Mouse (Mus musculus): ENCODE measurements around the gene Kif1bp. TPM values are rescaled to one million over a fixed set of nuclear protein-coding genes. Genes with fewer than 3 reads are reported as not detected.

Gene Kif1bp
- polyA plus RNA-seq, 1 experiment from 2014 or later: 62.5 TPM

DNA sequence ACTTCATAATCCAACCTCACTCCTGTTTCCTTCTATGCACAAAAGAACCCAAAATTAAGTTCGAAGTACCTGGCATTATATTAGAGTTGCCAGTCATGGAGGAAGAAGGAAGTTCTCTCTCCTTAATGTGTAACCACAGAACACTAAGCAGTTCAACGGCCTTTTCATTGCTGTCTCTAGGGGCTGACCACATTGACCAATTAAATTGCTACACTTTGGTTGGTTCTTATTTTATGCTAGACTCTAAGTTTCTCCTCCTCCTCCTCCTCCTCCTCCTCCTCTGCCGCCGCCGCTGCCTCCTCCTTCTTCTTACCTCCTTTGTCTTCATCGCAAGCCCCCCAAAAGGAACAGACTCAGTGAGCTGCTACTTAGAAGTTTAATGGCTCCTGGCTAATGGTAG, 66.7 kb downstream of the Kif1bp start:
- DNase-seq (ENCODE audit: low spot score) (no peak), ATAC-seq (ENCODE audit: insufficient read depth, low FRiP score, low TSS enrichment) (no peak)
- H3K4me1 ChIP-seq (ENCODE audit: control insufficient read depth, insufficient read depth, low read length): no peaks in the 10 kb centered on the region
- H3K4me2 ChIP-seq (ENCODE audit: low read depth): no peak overlapping the region
- no peaks in the 10 kb centered on the region for H3K36me3 ChIP-seq (ENCODE audit: control insufficient read depth, insufficient read depth, low read length)
- H3K4me3 ChIP-seq (ENCODE audit: low read depth, low read length): no peak overlapping the region
- H3K9me3 ChIP-seq (ENCODE audit: control insufficient read depth, low read length): no peaks in the 10 kb centered on the region
- no peak overlapping the region for H3K9ac ChIP-seq (ENCODE audit: low read length)
- no peaks in the 10 kb centered on the region for H3K27me3 ChIP-seq (ENCODE audit: control insufficient read depth, insufficient read depth, low read length)
- H3K27ac ChIP-seq (ENCODE audit: low read depth, low read length): no peak overlapping the region
- WGBS: 82% methylated on average over 6 of the region's 6 CpGs

DNA sequence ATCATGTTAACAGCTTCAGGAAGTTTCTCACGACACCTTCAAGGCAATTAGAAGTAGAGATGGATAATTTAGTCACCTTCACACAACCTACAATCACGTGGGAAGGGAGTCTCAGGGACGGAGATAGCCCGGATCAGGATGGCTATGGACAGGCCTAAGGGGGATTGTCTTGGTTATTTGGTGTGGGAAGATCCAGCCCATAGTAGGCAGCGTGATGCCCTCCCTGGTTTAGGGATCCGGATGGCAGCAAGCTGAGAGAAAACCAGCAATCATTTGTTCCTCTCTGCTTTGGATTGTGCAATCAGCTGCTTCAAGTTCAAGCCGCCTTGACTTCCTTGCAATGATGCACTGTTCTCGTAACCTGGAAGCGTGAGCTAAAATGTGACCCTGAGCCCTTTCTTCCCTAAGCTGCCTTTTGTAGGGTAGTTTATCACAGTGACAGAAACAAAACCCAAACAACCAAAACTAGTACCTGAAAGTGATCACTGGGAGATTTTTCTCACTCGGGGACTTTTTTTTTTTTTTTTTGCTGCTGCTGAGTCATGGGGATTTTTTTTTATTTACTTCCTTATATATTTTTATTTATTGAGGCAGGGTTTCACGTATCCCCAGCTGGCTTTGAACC, 69.1 kb downstream of the Kif1bp start:
- Histone ChIP-seq H3K27ac (ENCODE audit: low read depth, low read length) (no peak overlapping the region), H3K4me2 (ENCODE audit: low read depth) (no peak overlapping the region), H3K27me3 (ENCODE audit: control insufficient read depth, insufficient read depth, low read length) (no peaks in the 10 kb centered on the region), H3K4me3 (ENCODE audit: low read depth, low read length) (no peak overlapping the region), H3K9me3 (ENCODE audit: control insufficient read depth, low read length) (no peaks in the 10 kb centered on the region), H3K9ac (ENCODE audit: low read length) (no peak overlapping the region), H3K4me1 (ENCODE audit: control insufficient read depth, insufficient read depth, low read length) (no peaks in the 10 kb centered on the region), H3K36me3 (ENCODE audit: control insufficient read depth, insufficient read depth, low read length) (no peaks in the 10 kb centered on the region)
- 70% methylated on average over 11 of the region's 11 CpGs for WGBS
- ATAC-seq (ENCODE audit: insufficient read depth, low FRiP score, low TSS enrichment): no peak
- no peak for DNase-seq (ENCODE audit: low spot score)

DNA sequence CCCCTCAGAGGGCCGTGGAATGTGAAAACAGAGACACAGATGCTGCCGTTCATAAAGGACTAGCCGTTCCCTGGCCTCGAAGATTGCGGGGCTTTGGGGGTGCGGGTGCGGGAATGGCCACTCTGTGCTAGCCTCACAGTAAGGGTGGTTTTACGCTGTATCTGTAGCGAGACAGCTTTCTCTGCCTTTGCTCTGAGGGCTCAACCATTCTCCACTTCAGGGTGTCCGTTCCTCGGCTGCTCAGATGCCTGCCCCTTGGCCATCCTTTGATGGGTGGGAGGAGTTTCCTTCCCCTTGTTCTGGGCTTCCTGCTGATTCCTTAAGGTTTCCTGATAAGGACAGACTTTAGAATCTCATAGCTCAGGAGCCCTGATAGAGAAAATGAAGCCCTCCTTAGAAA, 69.8 kb downstream of the Kif1bp start:
- Histone ChIP-seq H3K9ac (ENCODE audit: low read length) (no peak overlapping the region), H3K4me3 (ENCODE audit: low read depth, low read length) (no peak overlapping the region), H3K4me1 (ENCODE audit: control insufficient read depth, insufficient read depth, low read length) (no peaks in the 10 kb centered on the region), H3K36me3 (ENCODE audit: control insufficient read depth, insufficient read depth, low read length) (no peaks in the 10 kb centered on the region), H3K4me2 (ENCODE audit: low read depth) (peak overlapping the region; percentile 38), H3K27ac (ENCODE audit: low read depth, low read length) (no peak overlapping the region), H3K27me3 (ENCODE audit: control insufficient read depth, insufficient read depth, low read length) (no peaks in the 10 kb centered on the region), H3K9me3 (ENCODE audit: control insufficient read depth, low read length) (no peaks in the 10 kb centered on the region)
- WGBS: 5% methylated on average over 11 of the region's 11 CpGs
- no peak for DNase-seq (ENCODE audit: low spot score)
- ATAC-seq (ENCODE audit: insufficient read depth, low FRiP score, low TSS enrichment): no peak

DNA sequence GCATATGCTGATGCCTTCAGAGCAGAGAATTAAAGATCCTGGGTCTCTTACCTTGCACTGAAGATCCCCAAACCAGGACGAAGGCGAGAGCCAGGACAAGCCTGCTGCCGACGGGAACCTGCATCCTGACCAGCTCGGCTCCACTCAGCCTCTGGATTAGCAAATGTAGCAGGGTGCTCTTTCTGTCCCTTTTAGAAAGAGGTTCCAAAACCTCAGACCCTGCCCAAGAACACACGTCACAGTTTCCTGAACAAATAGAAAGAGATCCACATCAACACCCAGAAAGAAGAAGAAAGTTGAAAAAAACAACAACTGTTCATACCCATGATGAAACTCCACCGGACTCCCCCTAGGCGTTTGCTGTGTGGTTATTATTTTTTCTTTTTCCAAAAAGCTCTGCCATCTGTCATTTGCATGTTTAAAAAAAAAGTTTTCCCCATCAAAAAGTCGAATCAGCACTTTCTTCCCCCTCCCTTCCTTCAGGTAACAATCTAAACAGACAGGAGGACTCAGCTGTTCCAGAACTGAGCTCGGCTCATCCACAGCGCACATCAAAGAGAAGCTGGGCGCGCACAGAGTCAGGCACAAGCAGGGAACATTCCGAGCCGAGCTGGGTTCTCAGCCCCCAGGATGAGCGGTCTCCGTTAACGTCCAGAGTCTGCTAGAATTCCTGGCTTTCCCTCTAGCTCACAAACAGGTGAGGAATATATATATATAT, 70.5 kb downstream of the Kif1bp start:
- Histone ChIP-seq H3K36me3 (ENCODE audit: control insufficient read depth, insufficient read depth, low read length) (no peaks in the 10 kb centered on the region), H3K27me3 (ENCODE audit: control insufficient read depth, insufficient read depth, low read length) (no peaks in the 10 kb centered on the region), H3K27ac (ENCODE audit: low read depth, low read length) (no peak overlapping the region), H3K9ac (ENCODE audit: low read length) (no peak overlapping the region), H3K4me1 (ENCODE audit: control insufficient read depth, insufficient read depth, low read length) (no peaks in the 10 kb centered on the region), H3K9me3 (ENCODE audit: control insufficient read depth, low read length) (no peaks in the 10 kb centered on the region), H3K4me2 (ENCODE audit: low read depth) (peak overlapping the region; percentile 38), H3K4me3 (ENCODE audit: low read depth, low read length) (no peak overlapping the region)
- WGBS: 18% methylated on average over 18 of the region's 18 CpGs
- ATAC-seq (ENCODE audit: insufficient read depth, low FRiP score, low TSS enrichment) (no peak), DNase-seq (ENCODE audit: low spot score) (no peak)

DNA sequence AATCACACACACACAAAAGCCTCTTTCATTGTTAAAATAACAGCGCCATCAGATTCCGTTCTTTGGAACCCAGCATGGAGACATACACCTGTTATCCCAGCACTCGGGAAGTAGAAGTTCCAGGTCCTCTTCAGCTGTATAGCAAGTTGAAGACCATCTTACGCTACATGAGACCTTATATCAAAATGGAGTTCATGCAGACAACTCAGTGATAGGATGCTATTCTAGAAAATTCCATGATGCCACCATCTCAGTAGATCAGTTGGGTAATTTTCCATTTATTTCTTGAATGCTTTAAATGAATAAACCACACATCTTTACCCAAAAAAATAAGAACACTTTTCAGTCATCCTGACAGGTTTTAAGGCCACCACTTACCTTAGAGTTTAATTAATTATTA, 71.2 kb downstream of the Kif1bp start:
- H3K9ac ChIP-seq (ENCODE audit: low read length): no peak overlapping the region
- H3K9me3 ChIP-seq (ENCODE audit: control insufficient read depth, low read length): no peaks in the 10 kb centered on the region
- no peak overlapping the region for H3K4me3 ChIP-seq (ENCODE audit: low read depth, low read length)
- no peaks in the 10 kb centered on the region for H3K4me1 ChIP-seq (ENCODE audit: control insufficient read depth, insufficient read depth, low read length)
- no peak for DNase-seq (ENCODE audit: low spot score)
- H3K27me3 ChIP-seq (ENCODE audit: control insufficient read depth, insufficient read depth, low read length): no peaks in the 10 kb centered on the region
- 95% methylated on average over 4 of the region's 4 CpGs for WGBS
- H3K27ac ChIP-seq (ENCODE audit: low read depth, low read length): no peak overlapping the region
- ATAC-seq (ENCODE audit: insufficient read depth, low FRiP score, low TSS enrichment): no peak
- no peaks in the 10 kb centered on the region for H3K36me3 ChIP-seq (ENCODE audit: control insufficient read depth, insufficient read depth, low read length)
- H3K4me2 ChIP-seq (ENCODE audit: low read depth): no peak overlapping the region

DNA sequence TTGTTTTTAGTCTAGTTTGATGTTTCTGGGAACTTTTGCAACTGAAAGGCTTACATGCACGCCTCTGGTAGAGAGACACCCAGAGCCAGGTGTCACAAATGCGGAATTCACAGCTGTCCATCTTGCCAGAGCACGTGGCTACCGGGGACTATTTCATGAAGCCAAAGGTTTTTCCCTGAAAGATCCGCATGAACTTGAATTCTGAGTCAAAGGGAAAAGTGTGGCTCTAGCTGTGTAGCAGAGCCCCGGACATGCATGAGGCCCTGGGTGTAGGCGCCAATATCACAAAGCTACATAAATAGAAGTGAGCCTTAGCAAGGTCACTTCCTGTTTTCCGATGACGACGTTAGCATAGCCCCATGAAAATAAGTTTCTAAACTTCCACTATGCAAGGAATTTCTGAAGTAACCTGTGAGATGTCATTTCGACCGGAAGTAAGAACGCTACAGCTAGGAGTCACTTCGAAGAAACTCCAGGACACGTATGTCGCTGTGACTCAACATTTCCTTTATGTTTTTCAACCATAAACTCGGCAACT, 72.2 kb downstream of the Kif1bp start:
- Histone ChIP-seq H3K4me1 (ENCODE audit: control insufficient read depth, insufficient read depth, low read length) (no peaks in the 10 kb centered on the region), H3K36me3 (ENCODE audit: control insufficient read depth, insufficient read depth, low read length) (no peaks in the 10 kb centered on the region), H3K9ac (ENCODE audit: low read length) (no peak overlapping the region), H3K27ac (ENCODE audit: low read depth, low read length) (no peak overlapping the region), H3K4me3 (ENCODE audit: low read depth, low read length) (no peak overlapping the region), H3K4me2 (ENCODE audit: low read depth) (no peak overlapping the region), H3K27me3 (ENCODE audit: control insufficient read depth, insufficient read depth, low read length) (no peaks in the 10 kb centered on the region), H3K9me3 (ENCODE audit: control insufficient read depth, low read length) (no peaks in the 10 kb centered on the region)
- no peak for ATAC-seq (ENCODE audit: insufficient read depth, low FRiP score, low TSS enrichment)
- 86% methylated on average over 17 of the region's 17 CpGs for WGBS
- no peak for DNase-seq (ENCODE audit: low spot score)

DNA sequence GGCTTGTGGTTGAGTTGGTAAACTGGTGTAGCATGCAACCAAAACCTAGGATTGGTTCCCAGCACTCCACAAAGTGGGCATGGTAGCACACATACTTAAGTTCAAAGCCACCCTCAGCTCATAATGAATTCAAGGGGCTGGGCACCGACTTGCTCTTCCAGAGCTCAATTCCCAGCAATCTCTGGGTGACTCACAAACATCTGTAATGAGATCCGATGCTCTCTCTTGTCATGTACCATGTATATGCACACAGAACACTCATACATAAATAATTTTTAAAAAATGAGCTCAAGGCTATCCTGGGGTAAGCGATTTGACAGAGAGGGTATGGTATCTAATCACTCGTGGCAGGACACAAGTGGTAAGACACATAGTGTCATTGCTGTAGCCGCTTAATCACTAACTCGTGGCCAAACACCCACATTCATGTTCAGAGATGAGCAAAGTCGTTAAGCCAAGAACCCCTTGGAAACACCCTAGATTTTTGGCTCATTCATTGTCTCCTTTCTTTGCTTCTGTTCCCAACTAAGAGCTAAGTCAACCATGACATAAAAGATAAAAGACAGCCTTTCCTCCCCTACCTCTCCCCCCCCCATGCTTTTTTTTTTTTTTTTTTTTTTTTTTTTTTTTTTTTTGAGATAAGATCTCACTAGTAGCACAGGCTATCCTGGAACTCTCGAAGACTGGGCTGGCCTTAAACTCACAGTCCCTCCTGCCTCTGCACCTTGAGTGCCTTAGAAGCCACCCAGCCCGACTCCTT, 72.9 kb downstream of the Kif1bp start:
- Histone ChIP-seq H3K9me3 (ENCODE audit: control insufficient read depth, low read length) (no peaks in the 10 kb centered on the region), H3K9ac (ENCODE audit: low read length) (no peak overlapping the region), H3K4me3 (ENCODE audit: low read depth, low read length) (no peak overlapping the region), H3K36me3 (ENCODE audit: control insufficient read depth, insufficient read depth, low read length) (no peaks in the 10 kb centered on the region), H3K4me2 (ENCODE audit: low read depth) (no peak overlapping the region), H3K4me1 (ENCODE audit: control insufficient read depth, insufficient read depth, low read length) (no peaks in the 10 kb centered on the region), H3K27ac (ENCODE audit: low read depth, low read length) (no peak overlapping the region), H3K27me3 (ENCODE audit: control insufficient read depth, insufficient read depth, low read length) (no peaks in the 10 kb centered on the region)
- DNase-seq (ENCODE audit: low spot score) (no peak), ATAC-seq (ENCODE audit: insufficient read depth, low FRiP score, low TSS enrichment) (no peak)
- WGBS: 86% methylated on average over 9 of the region's 9 CpGs

DNA sequence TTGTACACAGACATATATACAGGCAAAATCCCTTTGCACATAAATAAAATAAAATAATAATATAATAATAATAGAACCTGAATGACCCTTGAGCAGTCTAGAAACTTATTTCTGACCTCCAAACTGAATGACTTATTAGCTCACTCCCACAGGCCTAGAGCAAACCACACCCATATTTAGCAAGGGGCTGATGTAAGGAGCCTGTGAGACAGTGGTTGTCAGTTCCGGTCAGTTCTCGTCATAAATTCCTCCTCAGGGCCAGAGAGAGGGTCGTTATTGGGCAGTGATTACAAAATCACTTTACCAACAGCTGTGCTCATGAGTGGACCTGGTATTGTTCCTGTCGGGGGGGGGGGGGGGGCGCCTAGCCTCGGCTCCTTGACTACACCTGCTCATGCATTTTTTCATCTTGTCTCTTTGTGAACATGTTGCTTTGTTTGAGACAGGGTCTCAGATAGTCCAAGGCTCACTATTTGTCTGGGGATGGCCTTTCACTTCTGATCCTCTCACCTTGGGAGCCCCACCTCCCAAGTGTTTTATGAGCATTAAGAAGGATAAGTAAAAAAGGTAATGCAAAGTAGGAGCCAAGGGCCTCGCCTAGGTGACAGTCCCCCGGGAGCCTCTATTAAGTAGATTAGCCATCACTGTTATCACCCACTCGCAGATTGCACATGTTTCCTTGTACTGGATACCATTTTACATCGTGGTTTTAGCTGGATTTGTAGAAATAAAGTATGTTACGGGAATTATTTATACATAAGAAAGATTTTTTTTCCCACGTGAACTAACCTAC, 74.2 kb downstream of the Kif1bp start:
- no peak for ATAC-seq (ENCODE audit: insufficient read depth, low FRiP score, low TSS enrichment)
- Histone ChIP-seq H3K4me1 (ENCODE audit: control insufficient read depth, insufficient read depth, low read length) (no peaks in the 10 kb centered on the region), H3K27ac (ENCODE audit: low read depth, low read length) (no peak overlapping the region), H3K4me3 (ENCODE audit: low read depth, low read length) (no peak overlapping the region), H3K9me3 (ENCODE audit: control insufficient read depth, low read length) (no peaks in the 10 kb centered on the region), H3K36me3 (ENCODE audit: control insufficient read depth, insufficient read depth, low read length) (no peaks in the 10 kb centered on the region), H3K4me2 (ENCODE audit: low read depth) (no peak overlapping the region), H3K27me3 (ENCODE audit: control insufficient read depth, insufficient read depth, low read length) (no peaks in the 10 kb centered on the region), H3K9ac (ENCODE audit: low read length) (no peak overlapping the region)
- 74% methylated on average over 12 of the region's 12 CpGs for WGBS
- DNase-seq (ENCODE audit: low spot score): no peak

Measured in neural tube, embryonic 11.5 days (tissue).